Mouse (Mus musculus) CH12.LX (cell line): ENCODE data around the gene Ankib1.

Experiments
- CTCF ChIP-seq, 2 experiments: IDR thresholded peaks in 1 of 2; conservative IDR thresholded peaks in 1 of 2; 2 replicates each; pipeline ENCODE4 v1.5.1; 2011 to 2012; ENCODE audit warnings: low read depth in 2 of 2, low read length in 2 of 2, improper control_type of control experiment in 1 of 2, inconsistent platforms in 1 of 2, mild to moderate bottlenecking in 1 of 2, moderate library complexity in 1 of 2
- POLR2A ChIP-seq: IDR thresholded peaks from 2 replicates; pipeline ENCODE4 v1.6.1; 2011; ENCODE audit warnings: low read depth, mild to moderate bottlenecking, improper control_type of control experiment, low read length
- RCOR1 ChIP-seq: conservative IDR thresholded peaks from 2 replicates; pipeline ENCODE4 v1.6.1; 2012; ENCODE audit warnings: low read depth, mild to moderate bottlenecking, inconsistent platforms, low read length, improper control_type of control experiment

DNA sequence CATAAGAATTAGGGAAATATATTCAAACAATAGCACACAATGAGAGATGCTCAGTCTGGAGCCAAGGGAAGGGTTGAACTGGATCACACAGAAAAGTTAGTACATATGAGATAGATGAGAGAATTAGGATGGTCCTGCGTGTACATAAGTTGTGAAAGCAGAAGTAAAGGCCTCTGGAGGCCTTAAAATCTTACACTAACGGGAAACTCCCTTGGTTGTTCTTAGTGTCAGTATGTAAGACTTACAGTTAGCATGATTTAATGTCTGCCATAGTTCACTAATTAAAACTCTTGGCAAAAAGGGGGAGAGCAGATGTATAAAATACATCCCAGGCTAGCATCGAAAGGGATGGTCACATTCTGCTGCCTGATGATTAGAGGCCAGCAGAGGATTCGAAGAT, 148.9 kb downstream of the Ankib1 start:
- TF ChIP-seq POLR2A (no peak), RCOR1 (no peak), CTCF (conservative IDR thresholded peaks at IDR 0.05 in 1 of 2, IDR thresholded peaks at IDR 0.05 in 1 of 2; ENCODE audit: low read depth in 2 of 2, low read length in 2 of 2) (no peak)
